Mouse (Mus musculus) liver, adult 2 months (tissue): ENCODE data around the gene Srpk1. TPM values are rescaled to one million over a fixed set of nuclear protein-coding genes. Genes with fewer than 3 reads are reported as not detected.
A peak's percentile ranks its signal among the peaks of the same experiment; 100 is the strongest.

Experiments
- DNase-seq: peaks from one replicate; pipeline ENCODE4 v3.0.0-alpha.2; 2011; ENCODE audit warnings: low read depth, low spot score; ENCODE audit errors: extremely low read depth
- H3K27ac ChIP-seq: fragments of 200-500 bp; replicated peaks from 2 replicates; pipeline ENCODE4 v1.5.1; 2012; ENCODE audit warnings: low read depth, mild to moderate bottlenecking, control low read depth, inconsistent platforms, low read length; ENCODE audit not compliant: insufficient read depth
- H3K27me3 ChIP-seq: fragments of 200-500 bp; 2 replicates; pipeline ENCODE4 v1.6.1; 2012; ENCODE audit warnings: mild to moderate bottlenecking, moderate library complexity, low read length, inconsistent platforms; ENCODE audit not compliant: control insufficient read depth, insufficient read depth
- H3K36me3 ChIP-seq: fragments of 200-500 bp; 2 replicates; pipeline ENCODE4 v1.6.1; 2012; ENCODE audit warnings: low read length, inconsistent platforms; ENCODE audit not compliant: control insufficient read depth, insufficient read depth
- H3K4me1 ChIP-seq: fragments of 200-500 bp; 2 replicates; pipeline ENCODE4 v1.6.1; 2011; ENCODE audit warnings: low read length; ENCODE audit not compliant: control insufficient read depth, insufficient read depth
- H3K4me3 ChIP-seq: fragments of 200-500 bp; 2 replicates; pipeline ENCODE4 v1.5.1; 2011; ENCODE audit warnings: low read depth, mild to moderate bottlenecking, control low read depth, low read length, moderate library complexity; ENCODE audit not compliant: insufficient read depth
- H3K79me2 ChIP-seq: fragments of 200-500 bp; 2 replicates; pipeline ENCODE4 v1.6.1; 2012; ENCODE audit warnings: inconsistent platforms, mild to moderate bottlenecking, low read length, moderate library complexity; ENCODE audit not compliant: control insufficient read depth, insufficient read depth
- H3K9ac ChIP-seq: fragments of 200-500 bp; 2 replicates; pipeline ENCODE4 v1.6.1; 2012; ENCODE audit warnings: low read depth, mild to moderate bottlenecking, control low read depth, inconsistent platforms, low read length
- CTCF ChIP-seq: fragments of 200-500 bp; IDR thresholded peaks from 2 replicates; pipeline ENCODE4 v1.5.1; 2011; ENCODE audit warnings: low read depth, low read length, control low read depth
- POLR2A ChIP-seq: fragments of 200-500 bp; IDR thresholded peaks from 2 replicates; pipeline ENCODE4 v1.6.1; 2011; ENCODE audit warnings: low read length, control low read depth; ENCODE audit not compliant: insufficient read depth; ENCODE audit errors: extremely low read depth
- WGBS: fragments of 180-500 bp; shearing (Covaris S2); methylation state at CpG from one replicate; pipeline ENCODE4 v1.1.7; 2018; 5-methylcytosine and 5-hydroxymethylcytosine counted together
- polyA plus RNA-seq: library from polyadenylated mRNA; depleted of rRNA; stranded (reverse); fragments of >200 nt; gene quantifications from 2 replicates; pipeline ENCODE4 v1.2.3, GENCODE M21; 2012
- total RNA-seq: library from RNA; depleted of rRNA; stranded (reverse); fragments of >200 nt; gene quantifications from 2 replicates; pipeline ENCODE4 v1.2.3, GENCODE M21; 2014

Srpk1 gene
- total and polyA plus RNA-seq, 2 experiments, result 10.8 to 13.7 TPM

DNA sequence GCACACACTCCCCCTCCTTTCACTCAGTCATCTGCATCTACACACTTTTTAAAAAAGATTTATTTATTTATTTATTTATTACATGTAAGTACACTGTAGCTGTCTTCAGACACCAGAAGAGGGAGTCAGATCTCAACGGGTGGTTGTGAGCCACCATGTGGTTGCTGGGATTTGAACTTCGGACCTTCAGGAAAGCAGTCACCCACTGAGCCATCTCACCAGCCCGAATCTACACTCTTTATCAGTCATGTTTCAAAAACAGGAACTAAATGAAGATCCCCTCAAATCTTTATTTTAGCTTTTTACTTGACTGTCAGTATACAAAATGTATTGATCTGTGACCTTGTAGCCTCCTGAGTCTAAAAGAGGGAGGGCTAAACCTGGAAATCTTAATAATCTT, 13.0 kb downstream of the Srpk1 start:
- peak; percentile 25 for DNase-seq
- H3K27me3 ChIP-seq, result no peaks in the 10 kb centered on the region
- no peak overlapping the region for H3K4me3 ChIP-seq
- no peak overlapping the region for H3K9ac ChIP-seq
- 41% methylated on average over 3 of the region's 3 CpGs for WGBS
- peaks cover 24% of the 10 kb centered on the region for H3K36me3 ChIP-seq
- no peaks in the 10 kb centered on the region; the same call in 1 of the 2 replicates for H3K4me1 ChIP-seq
- peaks cover 6% of the 10 kb centered on the region; the same call in 1 of the 2 replicates for H3K79me2 ChIP-seq
- no peak for TF ChIP-seq CTCF
- TF ChIP-seq POLR2A, result no peak
- H3K27ac ChIP-seq, result no peak overlapping the region

DNA sequence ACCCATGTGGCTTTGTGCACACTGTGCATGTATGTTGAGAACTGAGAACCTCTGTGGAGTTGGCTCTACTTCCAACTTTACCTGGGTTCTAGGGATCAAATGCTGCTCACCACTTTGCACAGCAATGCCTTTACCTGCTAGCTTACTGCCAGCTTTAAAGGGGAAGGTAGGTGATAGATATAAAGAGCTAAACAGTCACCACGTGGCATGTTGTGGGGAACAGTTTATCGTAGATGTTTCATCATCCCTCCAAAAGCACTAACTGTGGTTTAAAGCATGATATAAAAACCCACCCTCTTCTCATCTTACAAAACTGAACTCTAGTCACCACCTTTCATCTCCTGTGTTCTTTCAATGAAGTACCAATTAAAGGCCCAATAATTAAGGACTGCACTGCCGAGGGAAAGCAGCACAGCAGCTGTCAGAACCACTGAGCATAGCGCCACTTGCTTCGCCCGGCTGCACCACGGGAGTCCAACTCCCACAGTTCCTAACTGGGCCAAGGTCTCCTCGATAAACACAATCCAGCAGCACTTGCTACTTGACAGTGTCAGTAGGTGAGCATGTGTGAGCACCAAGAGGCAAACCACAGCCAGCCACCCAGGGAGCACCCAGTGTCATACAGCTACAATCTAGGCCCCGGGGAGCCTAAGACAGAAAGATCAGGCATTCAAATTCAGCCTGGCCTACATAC, 20.8 kb downstream of the Srpk1 start:
- Histone ChIP-seq H3K79me2 (no peaks in the 10 kb centered on the region), H3K36me3 (peaks cover 67% of the 10 kb centered on the region), H3K4me1 (no peaks in the 10 kb centered on the region), H3K27me3 (no peaks in the 10 kb centered on the region), H3K27ac (no peak overlapping the region), H3K9ac (no peak overlapping the region), H3K4me3 (no peak overlapping the region)
- WGBS, result 92% methylated on average over 9 of the region's 9 CpGs
- TF ChIP-seq POLR2A (no peak), CTCF (no peak)
- no peak for DNase-seq

DNA sequence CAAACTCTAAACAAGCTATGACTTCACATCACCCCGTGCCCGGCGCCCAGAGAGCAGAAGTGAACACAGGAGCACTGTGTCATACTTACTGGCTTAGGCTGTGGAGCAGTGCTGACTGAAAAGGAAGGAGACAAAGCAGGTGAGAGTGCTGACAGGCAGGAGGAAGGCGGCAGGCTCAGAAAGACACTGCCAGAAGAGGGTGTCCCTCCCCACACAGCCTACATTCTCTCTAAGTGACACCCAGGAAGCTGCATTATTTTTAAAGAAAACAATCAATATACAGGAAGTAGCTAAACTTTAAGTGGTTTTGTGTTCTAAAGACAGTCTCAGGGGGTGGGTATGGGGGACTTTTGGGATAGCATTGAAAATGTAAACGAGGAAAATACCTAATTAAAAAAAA, 21.7 kb downstream of the Srpk1 start:
- H3K4me3 ChIP-seq, result no peak overlapping the region
- TF ChIP-seq CTCF, result no peak
- TF ChIP-seq POLR2A, result no peak
- no peaks in the 10 kb centered on the region for H3K4me1 ChIP-seq
- H3K79me2 ChIP-seq, result no peaks in the 10 kb centered on the region
- no peaks in the 10 kb centered on the region for H3K27me3 ChIP-seq
- H3K9ac ChIP-seq, result no peak overlapping the region
- 90% methylated on average over 5 of the region's 5 CpGs for WGBS
- no peak for DNase-seq
- peaks cover 62% of the 10 kb centered on the region for H3K36me3 ChIP-seq
- H3K27ac ChIP-seq, result no peak overlapping the region

DNA sequence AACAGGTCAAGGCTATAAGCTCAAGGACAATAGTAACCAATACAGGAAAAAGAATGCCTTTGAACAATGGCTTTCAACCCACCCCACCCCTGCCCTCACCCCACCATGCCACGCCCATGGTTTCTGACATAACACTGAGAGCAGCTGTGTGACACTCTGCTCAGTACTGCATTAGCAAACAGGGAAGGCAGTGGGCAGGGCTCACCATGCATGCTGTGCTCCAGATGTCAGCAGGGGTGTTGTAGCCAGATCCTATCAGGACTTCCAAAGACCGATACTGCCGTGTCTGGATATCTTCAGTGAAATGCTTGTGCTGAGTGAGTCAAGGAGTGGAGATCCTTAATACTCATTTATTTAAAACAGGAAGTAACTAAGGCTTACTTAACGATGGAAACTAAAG, 28.5 kb downstream of the Srpk1 start:
- Histone ChIP-seq H3K27ac (no peak overlapping the region), H3K4me3 (no peak overlapping the region), H3K79me2 (no peaks in the 10 kb centered on the region), H3K4me1 (peaks cover 2% of the 10 kb centered on the region; the same call in 1 of the 2 replicates), H3K9ac (no peak overlapping the region), H3K27me3 (no peaks in the 10 kb centered on the region), H3K36me3 (peaks cover 31% of the 10 kb centered on the region)
- 90% methylated on average over 4 of the region's 4 CpGs for WGBS
- DNase-seq, result no peak
- no peak for TF ChIP-seq CTCF
- no peak for TF ChIP-seq POLR2A

DNA sequence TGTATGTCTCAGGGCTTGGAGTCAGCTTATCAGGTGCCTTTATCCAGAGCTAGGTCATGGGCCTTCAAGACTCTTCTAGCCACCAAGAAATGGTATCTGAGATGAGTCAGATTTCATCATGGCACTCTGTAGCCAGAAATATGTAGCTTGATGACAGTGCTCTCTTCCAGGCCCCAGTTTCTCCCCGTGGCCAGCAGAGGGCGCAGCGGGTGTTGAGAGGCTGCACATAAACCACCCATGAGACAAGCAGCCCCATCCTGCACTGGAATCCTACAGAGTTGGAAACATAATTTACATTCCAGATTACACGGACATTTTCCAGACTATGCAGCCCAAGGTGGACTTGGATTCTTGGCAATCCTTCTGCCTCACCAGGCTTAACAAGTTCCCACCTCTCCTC, 29.5 kb downstream of the Srpk1 start:
- 17% methylated on average over 4 of the region's 4 CpGs for WGBS
- no peaks in the 10 kb centered on the region for H3K79me2 ChIP-seq
- no peak overlapping the region for H3K9ac ChIP-seq
- H3K4me3 ChIP-seq, result no peak overlapping the region; the same call in 1 of the 2 replicates
- no peak overlapping the region for H3K27ac ChIP-seq
- peaks cover 2% of the 10 kb centered on the region; the same call in 1 of the 2 replicates for H3K4me1 ChIP-seq
- peaks cover 32% of the 10 kb centered on the region for H3K36me3 ChIP-seq
- H3K27me3 ChIP-seq, result no peaks in the 10 kb centered on the region
- DNase-seq, result peak; percentile 43
- TF ChIP-seq CTCF, result peak; percentile 93
- no peak for TF ChIP-seq POLR2A

DNA sequence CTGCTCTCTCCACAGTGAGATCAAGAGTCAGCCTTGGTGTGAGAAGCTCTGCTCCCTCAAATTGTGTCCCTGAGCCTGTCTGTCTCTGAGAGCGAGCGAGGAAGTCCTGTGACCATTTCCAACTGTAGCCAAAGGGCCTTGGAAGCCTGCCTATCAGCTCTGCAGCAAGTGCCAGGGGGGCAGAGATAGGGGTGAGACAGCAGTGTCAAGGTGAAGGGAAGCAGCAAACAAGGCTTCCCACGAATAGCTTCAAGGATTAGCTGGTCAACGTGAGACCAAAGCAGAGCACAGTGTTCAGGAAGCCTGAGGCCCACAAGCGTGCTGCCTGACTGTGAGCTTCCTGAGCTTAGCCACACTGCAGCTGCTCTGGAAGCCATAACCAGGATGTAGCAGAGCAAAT, 31.0 kb downstream of the Srpk1 start:
- H3K36me3 ChIP-seq, result peaks cover 27% of the 10 kb centered on the region
- H3K79me2 ChIP-seq, result no peaks in the 10 kb centered on the region
- H3K4me3 ChIP-seq, result no peak overlapping the region
- TF ChIP-seq CTCF, result no peak
- no peak for TF ChIP-seq POLR2A
- no peaks in the 10 kb centered on the region for H3K27me3 ChIP-seq
- no peak overlapping the region for H3K9ac ChIP-seq
- peak; percentile 64 for DNase-seq
- H3K4me1 ChIP-seq, result peaks cover 2% of the 10 kb centered on the region; the same call in 1 of the 2 replicates
- no peak overlapping the region for H3K27ac ChIP-seq
- 28% methylated on average over 5 of the region's 5 CpGs for WGBS
